Mouse (Mus musculus): ENCODE data around the gene Plekhg6.

GRCm38 (mm10) chr6:125423507-125423906 is 42.9 kb upstream of the Plekhg6 start:
- TF ChIP-seq CTCF (IDR thresholded peaks at IDR 0.05; ENCODE audit: low read depth) (no peak), EP300 (IDR thresholded peaks at IDR 0.05; ENCODE audit: low read depth) (no peak)
